Mouse (Mus musculus): ENCODE data around the gene Atmin.

- TF ChIP-seq CTCF (IDR thresholded peaks at IDR 0.05; ENCODE audit: insufficient read depth, low read length), result no peak
- TF ChIP-seq POLR2A (IDR thresholded peaks at IDR 0.05; ENCODE audit: borderline replicate concordance, extremely low read depth, low read depth, low read length), result no peak
Observed at GRCm38 (mm10) chr8:116935506-116935905, 7.7 kb upstream of the Atmin start.
